Mouse (Mus musculus) adrenal gland (tissue): ENCODE measurements around the gene Erbin.

Experiments used
- intact Hi-C: fragments of 180-260 bp; cut with DNase I; formaldehyde crosslinking; loops from one replicate; pipeline ENCODE4 v1.15.1; 2025
- long read RNA-seq, 2 experiments: library from polyadenylated mRNA; unstranded; transcript quantifications; one replicate each; pipeline ENCODE4 v2.0.0; 2020; ENCODE audit warnings: borderline replicate concordance in 1 of 2; ENCODE audit not compliant: insufficient replicate concordance in 1 of 2

Erbin gene
- long read RNA-seq, experiment 1, partial matches to known transcripts = 4 of 5 reads
- long read RNA-seq, experiment 1, other reads (novel, unspliced or antisense) = 1 of 5 reads
- long read RNA-seq, experiment 2, partial matches to known transcripts = 14 of 24 reads
- long read RNA-seq, experiment 2, other reads (novel, unspliced or antisense) = 10 of 24 reads

DNA sequence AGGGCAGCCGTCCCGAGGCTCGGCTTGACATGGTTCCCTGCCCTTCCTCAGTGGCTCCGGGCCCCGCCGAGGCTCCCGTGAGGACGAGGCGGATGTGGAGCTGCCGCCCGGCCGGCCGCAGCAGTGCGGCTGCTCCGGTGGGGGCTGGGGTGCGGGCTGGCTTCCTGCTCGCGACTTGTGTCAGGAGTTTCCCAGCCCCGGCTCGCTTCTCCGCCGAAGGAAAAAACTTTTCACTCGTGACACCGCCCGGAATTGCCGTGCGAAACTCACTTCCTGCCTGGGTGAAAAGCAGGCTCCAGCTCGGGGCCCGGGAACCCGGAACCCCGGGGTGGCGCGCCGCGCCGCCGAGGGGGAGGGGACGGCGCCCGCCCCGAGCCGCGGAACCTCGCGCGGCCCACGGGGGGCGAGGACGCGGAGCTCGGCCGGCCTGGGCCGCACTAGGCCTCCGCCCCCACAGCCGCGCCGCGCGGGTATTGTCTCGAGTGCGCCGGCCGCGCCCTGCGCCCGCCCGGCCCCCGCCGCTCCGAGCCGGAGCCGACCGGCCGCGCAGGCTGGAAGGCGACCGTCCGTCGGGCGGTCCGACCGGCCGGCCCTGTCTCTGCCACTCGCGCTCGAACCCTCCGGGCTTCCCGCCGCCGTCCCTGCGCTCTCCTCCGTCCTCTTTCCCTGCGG, at the start of gene Erbin:
Erbin (minus strand) TSS at position 254 of the 672 bp plus-strand sequence.
- intact Hi-C loops = loop anchor here (5.0 kb wide), 1 partner anchor 122 kb away; no protein-coding TSS in a partner anchor

- intact Hi-C loops = no loop called here
Measured at GRCm38 (mm10) chr13:103969912-103970311, 49.6 kb upstream of the Erbin start.

GRCm38 (mm10) chr13:103967987-103968386, 47.7 kb upstream of the Erbin start:
- intact Hi-C loops = no loop called here

GRCm38 (mm10) chr13:103966696-103967215, 46.4 kb upstream of the Erbin start:
- intact Hi-C loops = no loop called here

- intact Hi-C loops = no loop called here
Measured at GRCm38 (mm10) chr13:103965187-103965586, 44.9 kb upstream of the Erbin start.

DNA sequence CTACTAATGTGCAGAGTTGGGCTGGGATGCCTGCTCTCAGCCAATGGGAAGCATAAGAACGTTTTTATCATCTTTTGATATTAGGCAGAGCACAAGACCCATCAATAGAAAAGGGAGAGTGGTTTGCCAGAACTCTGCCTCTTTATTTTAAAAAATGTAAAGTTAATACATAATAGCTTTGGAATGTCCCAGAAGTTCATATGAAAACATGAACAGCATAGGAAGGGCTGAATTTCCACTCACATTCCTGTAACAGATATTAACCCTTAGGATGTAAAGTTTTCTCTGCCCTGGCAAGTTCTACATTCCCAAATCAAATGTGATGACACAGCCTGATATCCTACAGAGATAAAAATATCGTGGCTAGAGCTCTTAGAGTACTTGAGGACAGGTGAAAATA, 42.8 kb upstream of the Erbin start:
- intact Hi-C loops = no loop called here

GRCm38 (mm10) chr13:103959841-103960240, 39.5 kb upstream of the Erbin start:
- intact Hi-C loops = no loop called here

DNA sequence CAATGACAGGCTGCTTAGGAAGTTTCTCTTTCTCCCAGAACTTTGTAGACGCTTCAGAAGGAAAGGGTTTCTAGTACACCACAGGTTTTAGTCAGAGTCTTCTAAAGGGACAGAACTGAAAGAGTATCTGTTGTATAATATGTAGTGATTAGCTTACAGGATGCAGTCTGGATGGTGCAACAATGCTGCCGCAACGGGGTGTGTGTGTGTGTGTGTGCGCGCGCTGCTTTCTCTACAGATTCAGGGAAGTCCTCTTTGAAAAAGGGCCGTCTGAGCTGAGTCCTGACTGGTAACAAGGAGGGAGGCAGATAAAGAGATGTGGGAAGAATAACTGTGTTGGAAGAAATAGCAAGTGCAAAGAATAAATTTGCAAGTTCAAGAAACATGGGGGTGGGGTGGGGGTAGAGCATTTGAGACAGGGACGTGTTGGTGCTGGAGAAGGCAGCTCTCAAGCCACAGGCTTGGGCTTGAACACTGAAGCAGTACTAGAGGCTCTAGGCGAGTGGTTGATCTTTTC, 38.4 kb upstream of the Erbin start:
- intact Hi-C loops = no loop called here

DNA sequence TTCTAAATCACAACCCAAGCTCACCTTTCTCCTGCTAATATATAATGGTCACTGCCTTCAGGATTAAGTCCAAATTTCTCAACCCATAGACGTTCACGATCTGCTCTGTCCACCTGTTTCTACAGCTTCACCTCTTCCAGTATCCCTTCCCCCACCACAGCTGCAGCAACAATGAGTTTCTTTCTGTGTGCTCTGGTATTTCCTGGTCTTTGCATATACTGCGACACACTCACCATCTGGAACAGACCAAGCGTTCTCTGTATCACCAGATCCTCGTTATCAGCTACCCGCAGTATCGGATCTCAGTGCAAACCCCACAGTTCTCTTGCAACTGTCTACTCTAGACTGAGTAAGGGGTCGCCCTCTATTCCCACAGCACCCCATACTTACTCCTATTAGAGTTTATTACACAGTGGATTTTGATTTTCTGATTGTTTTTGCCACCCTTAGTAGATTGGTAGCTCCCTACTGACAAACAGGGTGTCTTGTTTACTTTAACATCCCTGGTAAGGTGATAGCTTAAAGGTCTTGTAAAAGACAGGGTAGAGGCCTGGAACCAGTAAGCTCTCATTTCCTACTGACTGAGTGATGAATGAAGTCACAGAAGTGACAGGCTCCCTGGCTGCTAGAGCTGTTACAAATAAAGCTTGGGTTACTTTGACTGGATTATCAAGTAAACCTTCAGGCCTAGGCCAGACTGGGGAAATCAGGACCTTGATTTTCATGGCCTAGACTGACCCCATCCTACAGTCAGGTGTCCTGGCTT, 37.0 kb upstream of the Erbin start:
- intact Hi-C loops = no loop called here

GRCm38 (mm10) chr13:103955652-103956051, 35.3 kb upstream of the Erbin start:
- intact Hi-C loops = no loop called here

DNA sequence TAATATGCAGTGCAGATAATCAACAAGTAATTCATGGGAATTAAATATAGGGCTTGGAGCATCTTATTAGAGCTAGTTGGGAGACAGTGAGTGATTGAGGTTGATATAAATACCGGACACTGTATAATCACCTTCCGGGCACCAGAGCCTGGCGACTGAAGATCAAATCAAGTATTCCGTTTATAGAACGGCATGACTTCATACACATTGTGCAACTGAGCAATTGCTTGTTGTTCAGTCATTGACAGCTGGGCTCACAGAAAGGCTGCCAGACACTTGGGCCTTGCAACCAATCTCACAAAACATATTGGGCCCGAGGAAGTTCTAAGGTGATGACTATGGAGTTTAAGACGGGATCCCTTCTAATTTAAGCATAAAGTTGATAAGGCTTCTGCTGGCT, 31.1 kb upstream of the Erbin start:
- intact Hi-C loops = no loop called here

DNA sequence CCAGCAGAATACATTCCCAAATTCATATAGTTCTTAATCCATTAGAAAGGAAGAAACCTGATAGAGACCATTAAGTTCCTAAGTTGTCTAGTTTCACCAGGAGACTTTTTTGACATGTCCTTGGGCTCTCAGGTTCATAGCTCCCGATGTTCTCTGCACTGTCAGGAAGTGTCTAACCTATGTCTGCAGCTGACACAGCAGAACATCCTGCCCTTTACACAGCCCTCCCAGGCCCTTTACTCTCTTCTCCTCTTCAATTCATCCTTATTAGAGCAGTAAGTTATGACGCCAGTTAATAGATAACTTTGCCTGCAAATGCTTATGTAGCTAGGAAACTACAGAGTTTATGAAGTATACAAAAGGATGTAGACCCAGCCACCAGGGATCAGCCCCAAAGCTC, 20.5 kb upstream of the Erbin start:
- intact Hi-C loops = no loop called here

DNA sequence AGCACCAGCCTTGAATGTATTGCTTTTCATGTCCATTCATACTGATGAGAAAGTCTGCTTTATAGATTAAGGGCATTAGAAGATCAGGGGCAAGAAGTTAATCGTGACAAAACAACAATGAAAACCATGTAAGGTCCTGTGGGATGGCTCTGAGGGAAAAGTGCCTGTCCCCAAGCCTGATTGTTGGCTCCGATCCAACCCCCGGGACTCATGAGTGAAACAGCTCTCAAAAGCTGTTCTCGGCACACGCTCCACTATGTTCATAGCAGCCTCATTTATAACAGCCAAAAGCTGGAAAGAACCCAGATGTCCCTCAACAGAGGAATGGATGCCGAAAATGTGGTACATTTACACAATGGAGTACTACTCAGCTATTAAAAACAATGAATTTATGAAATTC, 4.3 kb upstream of the Erbin start:
- intact Hi-C loops = loop anchor here (5.0 kb wide), 1 partner anchor 118 kb away; no protein-coding TSS in a partner anchor

- intact Hi-C loops = loop anchor here (5.0 kb wide), 1 partner anchor 119 kb away; no protein-coding TSS in a partner anchor
Measured at GRCm38 (mm10) chr13:103923402-103924065, 3.2 kb upstream of the Erbin start.

- intact Hi-C loops = loop anchor here (5.0 kb wide), 1 partner anchor 120 kb away; no protein-coding TSS in a partner anchor
Measured at GRCm38 (mm10) chr13:103921831-103922380, 1.6 kb upstream of the Erbin start.

GRCm38 (mm10) chr13:103920933-103921830, 868 bp upstream of the Erbin start:
- intact Hi-C loops = loop anchor here (5.0 kb wide), 1 partner anchor 121 kb away; no protein-coding TSS in a partner anchor

GRCm38 (mm10) chr13:103919956-103920260, 406 bp downstream of the Erbin start:
- intact Hi-C loops = loop anchor here (5.0 kb wide), 1 partner anchor 122 kb away; no protein-coding TSS in a partner anchor

DNA sequence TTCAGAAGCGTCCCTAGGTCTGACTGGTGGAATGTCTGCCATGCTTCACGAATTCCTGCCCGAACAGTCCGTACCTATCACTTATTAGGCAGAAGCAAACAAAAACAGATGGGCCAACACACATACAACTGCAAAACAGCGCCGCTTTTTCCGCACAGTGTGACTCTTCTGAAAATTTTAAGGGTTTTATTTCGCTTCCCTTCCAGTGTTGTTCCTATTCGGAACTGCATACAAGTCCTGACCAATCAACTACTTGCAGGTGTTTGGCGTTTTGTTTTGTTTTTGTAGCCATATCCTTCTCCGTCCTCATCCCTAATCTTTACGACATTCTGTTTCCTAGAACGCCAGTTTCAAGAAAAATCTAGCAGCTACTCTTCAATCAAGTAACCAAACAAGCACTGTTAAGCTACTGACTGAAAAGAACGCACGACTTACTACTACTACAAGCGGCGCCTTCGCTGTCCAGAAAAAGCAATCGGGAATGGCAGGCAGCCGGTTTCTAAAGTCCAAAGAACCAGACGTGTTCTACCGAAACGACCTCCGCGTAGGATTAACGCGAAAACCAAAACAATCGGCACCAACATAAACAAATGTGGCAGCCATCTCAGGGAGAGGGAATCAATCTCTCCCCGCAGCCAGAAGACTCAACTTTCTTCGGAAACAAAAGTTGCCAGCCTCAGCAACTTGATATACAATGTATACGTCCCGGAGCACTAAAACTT, 919 bp downstream of the Erbin start:
- intact Hi-C loops = no loop called here

- intact Hi-C loops = no loop called here
Measured at GRCm38 (mm10) chr13:103918432-103918831, 1.9 kb downstream of the Erbin start.
